Mouse (Mus musculus) ES-E14 (cell line): ENCODE measurements around the gene Gabbr2.

Source experiments
- MAFK ChIP-seq: IDR thresholded peaks from 2 replicates; pipeline ENCODE4 v1.6.1; 2014; ENCODE audit warnings: mild to moderate bottlenecking, low read depth, low read length, inconsistent platforms; ENCODE audit not compliant: insufficient read depth
- ZNF384 ChIP-seq: IDR thresholded peaks from 2 replicates; pipeline ENCODE4 v1.6.1; 2012; ENCODE audit warnings: low read depth, low read length, inconsistent platforms

- no peak for TF ChIP-seq MAFK
- TF ChIP-seq ZNF384: no peak
These were observed 156.6 kb downstream of the Gabbr2 start for GRCm38 (mm10) chr4:46835064-46835463.
